Mouse (Mus musculus) left cerebral cortex, adult 11 months (tissue): ENCODE results near the gene Map3k19.

Source experiments
- DNase-seq: peaks from one replicate; pipeline ENCODE4 v3.0.0; 2022; ENCODE audit warnings: low spot score

Gene Map3k19

GRCm38 (mm10) chr1:127854486-127855222 is at the start of gene Map3k19:
Gene Map3k19, minus strand, starts transcription at chr1:127855031.
- peak; percentile 29 for DNase-seq

GRCm38 (mm10) chr1:127899401-127899800 is 44.6 kb upstream of the Map3k19 start:
- DNase-seq, result no peak

GRCm38 (mm10) chr1:127869276-127869675 is 14.4 kb upstream of the Map3k19 start:
- DNase-seq, result no peak

GRCm38 (mm10) chr1:127868300-127869261 is 13.8 kb upstream of the Map3k19 start, which contains the start of gene Rab3gap1:
Gene Rab3gap1, plus strand, starts transcription at chr1:127868773.
- DNase-seq, result peak; percentile 78

- DNase-seq, result no peak
These were observed 9.0 kb upstream of the Map3k19 start for GRCm38 (mm10) chr1:127863806-127864205.

DNA sequence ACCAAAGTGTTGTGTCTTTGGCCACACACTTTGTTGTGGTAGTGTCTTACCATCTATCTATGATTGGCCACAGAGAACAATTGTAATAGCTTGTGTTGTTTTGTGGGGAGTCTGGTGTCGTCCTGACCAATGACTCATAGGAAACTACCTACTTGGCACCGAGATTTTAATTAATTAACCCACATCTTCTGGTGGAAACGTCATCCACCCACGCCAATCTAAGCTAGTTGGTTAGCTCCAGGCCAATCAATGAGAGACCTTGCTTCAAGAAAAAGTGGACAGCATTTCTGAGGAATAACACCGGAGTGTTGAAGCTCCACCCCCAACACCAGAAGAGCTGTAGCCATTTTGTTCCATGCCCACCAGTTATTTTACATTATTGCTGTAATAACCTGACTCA is 7.1 kb upstream of the Map3k19 start:
- DNase-seq, result no peak

GRCm38 (mm10) chr1:127860492-127860891 is 5.7 kb upstream of the Map3k19 start:
- no peak for DNase-seq

- no peak for DNase-seq
These were observed 5.1 kb upstream of the Map3k19 start for GRCm38 (mm10) chr1:127859799-127860400.

DNA sequence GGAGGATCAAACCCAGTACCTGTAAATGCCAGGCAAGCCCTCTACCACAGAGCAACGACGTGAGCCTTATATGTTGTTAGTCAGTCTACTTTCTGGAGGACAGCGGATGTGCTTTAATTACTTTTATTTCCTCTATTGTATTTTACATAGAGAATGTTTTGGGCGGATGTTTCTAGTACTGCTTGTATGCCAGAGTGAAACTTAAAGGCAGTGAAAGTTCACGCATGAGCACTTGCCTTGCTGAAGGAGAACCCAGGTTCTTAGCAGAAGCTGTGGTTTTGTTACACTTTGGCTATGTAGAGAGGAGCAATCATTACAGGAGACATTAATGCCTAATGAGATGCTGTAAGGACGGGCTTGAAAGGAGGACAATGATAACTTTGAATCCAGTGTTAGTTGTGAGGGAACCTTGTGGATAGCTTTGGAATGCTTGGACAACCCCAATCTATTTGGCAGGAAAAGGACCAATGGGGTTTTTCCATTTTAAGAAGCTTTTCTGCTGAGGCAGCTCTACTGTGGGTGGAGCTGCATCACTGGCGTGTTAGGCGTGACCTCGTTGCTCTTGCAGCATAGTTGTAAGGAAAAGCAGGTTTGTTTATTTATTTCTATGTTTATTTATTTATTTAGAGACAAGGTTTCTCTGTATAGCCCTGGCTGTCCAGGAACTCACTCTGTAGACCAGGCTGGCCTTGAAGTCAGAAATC is 4.3 kb upstream of the Map3k19 start:
- DNase-seq, result no peak

DNA sequence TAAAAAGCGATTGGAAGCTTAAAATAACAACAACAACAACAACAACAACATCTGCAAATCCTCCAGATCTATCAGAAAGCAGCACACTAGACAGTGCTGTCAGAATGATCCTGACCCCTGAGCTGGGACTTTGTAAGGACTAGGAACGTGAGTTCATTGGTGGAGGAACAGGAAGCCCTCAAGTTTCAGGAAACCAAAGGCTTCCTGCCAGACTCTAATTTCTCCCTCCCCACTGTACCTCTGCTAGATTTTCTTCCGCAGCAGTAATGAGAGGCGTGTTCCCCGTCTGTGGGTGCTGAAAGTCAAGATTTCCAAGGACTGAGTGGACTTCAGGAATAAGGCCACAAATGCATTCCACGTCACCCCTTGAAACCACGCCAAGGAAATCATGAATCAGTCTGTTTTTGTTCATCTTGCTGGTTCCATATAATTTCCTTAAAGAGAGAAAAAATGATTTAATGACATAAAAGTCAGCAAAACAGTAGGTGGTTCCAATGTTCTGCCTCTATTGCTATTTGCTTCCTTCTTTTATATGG is 4.7 kb downstream of the Map3k19 start:
- DNase-seq, result no peak

DNA sequence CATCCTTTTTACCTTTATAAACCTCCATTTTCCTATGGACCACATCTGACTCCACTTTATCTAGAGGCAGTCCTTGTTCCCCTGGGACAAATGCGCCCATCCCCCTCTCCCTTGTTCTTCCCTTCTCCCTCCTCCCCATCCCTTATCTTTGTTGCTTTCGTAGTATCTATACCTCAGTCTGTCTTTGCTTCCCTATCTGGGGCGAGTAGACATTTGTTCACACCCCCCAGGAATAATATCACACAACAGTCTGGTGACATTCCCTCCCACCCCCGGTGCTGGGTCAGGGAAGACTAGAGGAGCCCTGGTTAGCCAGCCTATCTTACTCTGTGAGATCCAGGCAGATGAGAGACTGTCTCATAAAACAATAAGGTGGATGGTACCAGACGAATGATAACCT is 9.4 kb downstream of the Map3k19 start:
- no peak for DNase-seq

GRCm38 (mm10) chr1:127838602-127839001 is 16.2 kb downstream of the Map3k19 start:
- no peak for DNase-seq

GRCm38 (mm10) chr1:127836619-127837018 is 18.2 kb downstream of the Map3k19 start:
- DNase-seq, result no peak

- no peak for DNase-seq
These were observed 20.6 kb downstream of the Map3k19 start for GRCm38 (mm10) chr1:127834202-127834601.

DNA sequence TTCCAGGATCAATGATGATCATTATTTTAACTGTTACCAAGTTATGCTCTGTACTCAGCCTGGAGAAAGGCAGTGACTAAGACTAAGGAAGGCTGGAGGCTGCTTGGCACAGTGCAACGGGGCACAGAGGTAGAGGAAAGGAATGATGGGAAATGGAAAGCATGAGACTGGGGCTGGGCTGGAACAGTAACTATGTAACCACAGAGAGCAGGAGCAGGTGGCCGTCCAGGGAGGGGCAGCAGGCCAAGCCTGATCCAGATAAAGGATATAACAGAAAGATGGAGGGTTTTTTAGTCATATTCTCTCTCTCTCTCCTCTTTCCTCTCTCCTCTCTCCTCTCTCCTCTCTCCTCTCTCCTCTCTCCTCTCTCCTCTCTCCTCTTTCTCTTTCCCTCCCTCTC is 21.1 kb downstream of the Map3k19 start:
- no peak for DNase-seq

- no peak for DNase-seq
These were observed 24.5 kb downstream of the Map3k19 start for GRCm38 (mm10) chr1:127830215-127830921.

- peak; percentile 41 for DNase-seq
These were observed 27.5 kb downstream of the Map3k19 start for GRCm38 (mm10) chr1:127827325-127827724.

DNA sequence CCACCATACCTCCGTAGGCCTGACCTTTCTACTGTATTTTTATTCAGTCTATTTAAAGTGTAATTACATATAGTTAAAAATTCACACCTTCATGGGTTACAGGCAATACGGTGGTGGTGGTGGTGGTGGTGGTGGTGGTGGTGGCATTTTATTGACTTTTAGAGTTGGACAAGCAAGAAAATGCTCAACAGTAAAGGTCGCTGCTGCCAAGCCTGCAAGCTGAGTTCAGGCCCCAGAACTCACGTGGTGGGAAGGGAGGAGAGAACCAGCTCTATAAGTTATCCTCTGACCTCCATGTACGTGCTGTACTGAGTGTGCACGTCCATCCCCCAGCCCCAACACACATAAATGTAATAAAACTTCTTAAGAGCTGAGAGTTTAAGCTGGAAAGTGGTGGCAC is 38.5 kb downstream of the Map3k19 start:
- DNase-seq, result no peak

DNA sequence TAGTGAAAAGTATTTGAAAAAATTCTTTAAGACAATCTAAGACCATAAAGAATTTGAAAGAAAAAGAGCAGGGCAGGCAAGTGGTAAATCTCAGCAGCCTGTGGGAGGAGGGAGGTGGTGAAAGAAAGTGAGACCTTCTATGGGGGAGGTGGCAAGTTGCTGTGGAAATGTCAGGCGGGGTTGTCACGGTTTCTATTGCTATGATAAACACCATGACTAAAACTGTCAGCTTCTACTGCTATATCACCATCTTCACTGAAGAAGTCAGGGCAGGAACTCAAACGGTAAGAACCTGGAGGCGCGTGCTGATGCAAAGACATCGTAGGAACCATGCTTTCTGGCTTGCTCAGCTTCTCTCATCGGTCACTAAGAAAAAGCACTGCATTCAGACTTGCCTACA is 41.9 kb downstream of the Map3k19 start:
- DNase-seq, result no peak

GRCm38 (mm10) chr1:127808671-127809070 is 46.2 kb downstream of the Map3k19 start:
- DNase-seq, result no peak

DNA sequence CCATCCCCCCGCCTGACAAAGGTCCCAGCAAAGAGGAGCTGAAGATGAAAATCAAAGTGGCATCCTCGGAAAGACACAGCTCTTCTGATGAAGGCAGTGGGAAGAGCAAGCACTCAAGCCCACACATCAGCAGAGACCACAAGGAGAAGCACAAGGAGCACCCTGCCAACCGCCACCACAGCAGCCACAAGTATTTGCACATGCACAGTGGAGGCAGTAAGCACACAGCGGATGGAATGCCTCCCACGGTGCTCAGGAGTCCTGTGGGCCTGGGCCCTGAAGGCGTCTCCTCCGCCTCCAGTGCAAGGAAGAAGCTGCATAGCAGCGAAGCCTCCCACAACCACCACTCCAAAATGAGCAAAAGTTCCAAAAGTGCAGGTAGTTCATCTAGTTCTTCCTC is 51.9 kb downstream of the Map3k19 start:
- no peak for DNase-seq
